ENCODE assay signal across 8 mouse cellular contexts in the genomic region with DNA sequence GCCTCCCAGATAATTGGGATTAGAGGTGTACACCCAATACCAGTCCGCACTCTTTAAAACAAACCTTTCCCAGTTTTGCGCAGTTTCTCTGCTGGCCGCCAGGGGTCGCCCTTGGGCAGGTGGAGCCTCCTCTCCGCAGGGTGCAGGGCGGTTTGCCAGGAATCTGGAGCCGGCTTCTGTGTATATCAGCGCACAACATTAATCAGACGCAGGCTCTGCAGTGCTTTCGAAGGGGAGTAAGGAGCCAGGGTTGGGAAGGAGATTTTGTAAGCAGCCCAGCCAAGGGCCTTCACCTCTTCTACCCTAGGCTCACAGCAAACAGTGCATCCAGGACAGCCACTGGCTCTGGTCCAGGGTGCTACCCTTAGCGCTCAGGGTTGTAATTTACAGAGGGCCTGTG.
DNase-seq lines count a peak whose midpoint lies in the region; ATAC-seq and TF ChIP-seq lines count a peak whose summit lies in the region.

No protein-coding gene starts in this region.

- H3K9ac ChIP-seq in hindbrain, embryonic 14.5 days = peak overlapping the region; percentile 5; the same call in 1 of the 2 replicates

- ATAC-seq in Patski = peak; percentile 68
- peak; percentile 91 for ATAC-seq in hindbrain, embryonic 14.5 days (ENCODE audit: low FRiP score)

- DNase-seq in Patski (ENCODE audit: low read depth, low spot score) = peak; percentile 9
- peak; percentile 98 to 100 for DNase-seq in cerebellum, postnatal 14 days
- DNase-seq in frontal cortex, postnatal 25 days (ENCODE audit: low spot score in 2 of 2) = peak; percentile 81 to 85
- peak; percentile 94 for DNase-seq in hindbrain, embryonic 14.5 days (ENCODE audit: low spot score)
- peak; percentile 92 to 98 for DNase-seq in layer of hippocampus, postnatal 25 days (ENCODE audit: extremely low spot score in 1 of 2, low spot score in 1 of 2)
- DNase-seq in lung, postnatal 25 days (ENCODE audit: low spot score) = peak; percentile 84
- peak; percentile 77 for DNase-seq in retina, postnatal 7 days (ENCODE audit: low read depth, low spot score)
- peak; percentile 86 for DNase-seq in urinary bladder, adult 2 months (ENCODE audit: low spot score)

- no peaks in the 10 kb centered on the region for H3K9me3 ChIP-seq in hindbrain, embryonic 14.5 days (ENCODE audit: control insufficient read depth, low read length)

- H3K27me3 ChIP-seq in Patski = no peaks in the 10 kb centered on the region
- H3K27me3 ChIP-seq in hindbrain, embryonic 14.5 days (ENCODE audit: control insufficient read depth, insufficient read depth, low read length) = no peaks in the 10 kb centered on the region

- H3K4me1 ChIP-seq in hindbrain, embryonic 14.5 days (replicated peaks; ENCODE audit: control insufficient read depth, insufficient read depth, low read length) = peaks cover 16% of the 10 kb centered on the region; the same call in 1 of the 2 replicates

- POLR2A ChIA-PET in Patski (lab: Charles Lee) = no interaction called here

- H3K4me3 ChIP-seq in hindbrain, embryonic 14.5 days (replicated peaks; ENCODE audit: low read length) = no peak overlapping the region

- 3% methylated on average over 11 of the region's 11 CpGs for WGBS in hindbrain, embryonic 14.5 days

- CTCF ChIA-PET in Patski (lab: Charles Lee) = interaction anchor here (0.8 to 1.5 kb wide), 3 partner anchors 45 to 383 kb away, joined by 3 to 4 read pairs (median 3); no protein-coding TSS in a partner anchor

- peak overlapping the region; percentile 60 for H3K27ac ChIP-seq in hindbrain, embryonic 14.5 days

- H3K36me3 ChIP-seq in hindbrain, embryonic 14.5 days (replicated peaks; ENCODE audit: control insufficient read depth, insufficient read depth) = no peaks in the 10 kb centered on the region

- in situ Hi-C loops in Patski (cut with MboI; ENCODE audit: low pct_unique_long_range_greater_than_20kb) = loop anchor here (5.0 to 25.0 kb wide), 3 partner anchors 200 to 893 kb away; partner anchors contain the start of gene Gm8994

- peak overlapping the region; percentile 39 for H3K4me2 ChIP-seq in hindbrain, embryonic 14.5 days (replicated peaks)

- peak; percentile 96 for TF ChIP-seq CTCF in Patski (IDR thresholded peaks at IDR 0.05)

Comparison
In these comparisons a context has a peak if more than half of its experiments do, and no peak if none do; other contexts are left out.
1. DNase-seq: peak in every context shown above with its lines; median percentile 99 in cerebellum, postnatal 14 days; 95 in layer of hippocampus, postnatal 25 days; 94 in hindbrain, embryonic 14.5 days; 86 in urinary bladder, adult 2 months; 84 in lung, postnatal 25 days; 83 in frontal cortex, postnatal 25 days; 77 in retina, postnatal 7 days; 9 in Patski.